In genomic region chr3:126931884-126932506, GRCm38 (mm10) we compare ENCODE assay signal across 8 mouse cellular contexts.
DNase-seq lines count a peak whose midpoint lies in the region; TF ChIP-seq lines count a peak whose summit lies in the region.
"Had no signal": no experiment of that assay in that cellular context is flagged by ENCODE, and none has a peak within 500 bp of the region (broad histone marks: within the 10 kb centered on the region; RNA-seq: fewer than 3 reads in every experiment).

No protein-coding gene starts in this region.

- no peak overlapping the region for H3K9ac ChIP-seq in ES-Bruce4 (ENCODE audit: low read depth, poor library complexity, severe bottlenecking)
- H3K9ac ChIP-seq: heart, embryonic 13.5 days had no signal

- H3K27me3 ChIP-seq in ES-Bruce4 (ENCODE audit: control insufficient read depth, insufficient read depth, low read length, poor library complexity, severe bottlenecking) = no peaks in the 10 kb centered on the region
- H3K27me3 ChIP-seq: heart, embryonic 13.5 days had no signal

- no peaks in the 10 kb centered on the region for H3K36me3 ChIP-seq in ES-Bruce4 (ENCODE audit: control insufficient read depth, insufficient read depth, low read length, poor library complexity, severe bottlenecking)

- DNase-seq in layer of hippocampus, postnatal 14 days (ENCODE audit: low spot score in 2 of 2) = peak; percentile 34 to 42
- DNase-seq in layer of hippocampus, postnatal 25 days (ENCODE audit: extremely low spot score in 1 of 2, low spot score in 1 of 2) = no peak
- DNase-seq in ZHBTc4 (ENCODE audit: low read depth, low spot score) = peak; percentile 44
- peak; percentile 23 for DNase-seq in lung, postnatal 36 days
- no peak for DNase-seq in spleen, postnatal 4 days (ENCODE audit: low spot score in 2 of 2)
- DNase-seq in urinary bladder, postnatal 14 days (ENCODE audit: low spot score) = no peak

- H3K4me3 ChIP-seq in ES-Bruce4 (ENCODE audit: low read depth, low read length) = no peak overlapping the region
- H3K4me3 ChIP-seq: heart, embryonic 13.5 days had no signal

- H3K9me3 ChIP-seq in ES-Bruce4 (replicated peaks; ENCODE audit: control insufficient read depth, insufficient read depth, low read length, poor library complexity, severe bottlenecking) = no peaks in the 10 kb centered on the region
- H3K9me3 ChIP-seq: heart, embryonic 13.5 days had no signal

- no peak for TF ChIP-seq POLR2A in ES-Bruce4 (IDR thresholded peaks at IDR 0.05; ENCODE audit: insufficient read depth, low read length)

- no peak for TF ChIP-seq EP300 in ES-Bruce4 (IDR thresholded peaks at IDR 0.05; ENCODE audit: insufficient read depth, low read depth, low read length)

- no peaks in the 10 kb centered on the region for H3K4me1 ChIP-seq in ES-Bruce4 (ENCODE audit: control insufficient read depth, insufficient read depth, low read length)
- H3K4me1 ChIP-seq: heart, embryonic 13.5 days had no signal

- H3K27ac ChIP-seq in ES-Bruce4 (ENCODE audit: insufficient read depth, low read length) = no peak overlapping the region
- H3K27ac ChIP-seq: heart, embryonic 13.5 days had no signal

- peak; percentile 47 for TF ChIP-seq CTCF in ES-Bruce4 (IDR thresholded peaks at IDR 0.05; ENCODE audit: low read depth, low read length)

Comparison
In these comparisons a context has a peak if more than half of its experiments do, and no peak if none do; other contexts are left out.
1. DNase-seq: peak in layer of hippocampus, postnatal 14 days (2 of 2), ZHBTc4 (single experiment) and lung, postnatal 36 days (single experiment); none in layer of hippocampus, postnatal 25 days (0 of 2), spleen, postnatal 4 days (0 of 2) and urinary bladder, postnatal 14 days (single experiment).